In genomic region chr5:32594358-32594757, GRCm38 (mm10) we compare ENCODE assay signal across 13 mouse cellular contexts. TPM values are rescaled to one million over a fixed set of nuclear protein-coding genes. Genes with fewer than 3 reads are reported as not detected.
DNase-seq lines count a peak whose midpoint lies in the region; ATAC-seq and TF ChIP-seq lines count a peak whose summit lies in the region.
"Had no signal": no experiment of that assay in that cellular context is flagged by ENCODE, and none has a peak within 500 bp of the region (broad histone marks: within the 10 kb centered on the region; RNA-seq: fewer than 3 reads in every experiment).

No protein-coding gene starts in this region.

- ATAC-seq in heart, embryonic 16.5 days (replicated peaks; ENCODE audit: extremely low read depth, insufficient read depth, low FRiP score) = peak; percentile 69
- ATAC-seq: activated CD4-positive, CD25-positive, alpha-beta regulatory T cell, adult 4 months; midbrain, embryonic 16.5 days had no signal

- H3K4me2 ChIP-seq in heart, embryonic 16.5 days (ENCODE audit: low read depth, low read length) = no peak overlapping the region
- H3K4me2 ChIP-seq: embryonic facial prominence, embryonic 13.5 days; limb, embryonic 15.5 days; neural tube, embryonic 15.5 days had no signal

- H3K9ac ChIP-seq in heart, adult 2 months (ENCODE audit: low read depth, low read length) = no peak overlapping the region
- H3K9ac ChIP-seq in heart, embryonic 16.5 days (ENCODE audit: low read length) = no peak overlapping the region
- H3K9ac ChIP-seq: embryonic facial prominence, embryonic 13.5 days; limb, embryonic 15.5 days; neural tube, embryonic 15.5 days had no signal

- TF ChIP-seq CTCF in heart, adult 2 months (IDR thresholded peaks at IDR 0.05) = no peak

- H3K4me3 ChIP-seq in heart, adult 2 months = no peak overlapping the region
- no peak overlapping the region for H3K4me3 ChIP-seq in heart, embryonic 10.5 days
- no peak overlapping the region for H3K4me3 ChIP-seq in heart, embryonic 16.5 days (ENCODE audit: low read length)
- H3K4me3 ChIP-seq: embryonic facial prominence, embryonic 13.5 days; limb, embryonic 15.5 days; neural tube, embryonic 15.5 days had no signal

- DNase-seq in heart, adult 2 months = peak; percentile 23 to 42
- DNase-seq in heart, embryonic 10.5 days (ENCODE audit: low spot score) = no peak
- peak; percentile 36 for DNase-seq in kidney, postnatal 10 days
- peak; percentile 33 to 39 for DNase-seq in lung, postnatal 4 days
- DNase-seq in left cerebral cortex, adult 18-20 months (ENCODE audit: low spot score in 2 of 2) = no peak
- no peak for DNase-seq in urinary bladder, adult 18-20 months (ENCODE audit: low spot score in 2 of 2)
- no peak for DNase-seq in cerebellum, adult 11-12 months

- H3K36me3 ChIP-seq in heart, adult 2 months (ENCODE audit: control insufficient read depth, insufficient read depth, low read length) = no peaks in the 10 kb centered on the region
- no peaks in the 10 kb centered on the region for H3K36me3 ChIP-seq in heart, embryonic 10.5 days
- no peaks in the 10 kb centered on the region for H3K36me3 ChIP-seq in heart, embryonic 16.5 days (ENCODE audit: control insufficient read depth, insufficient read depth)
- H3K36me3 ChIP-seq: embryonic facial prominence, embryonic 13.5 days; limb, embryonic 15.5 days; neural tube, embryonic 15.5 days had no signal

- peaks cover 3% of the 10 kb centered on the region; the same call in 1 of the 2 replicates for H3K4me1 ChIP-seq in heart, adult 2 months (ENCODE audit: control insufficient read depth, insufficient read depth, low read length)
- no peaks in the 10 kb centered on the region for H3K4me1 ChIP-seq in heart, embryonic 10.5 days
- no peaks in the 10 kb centered on the region for H3K4me1 ChIP-seq in heart, embryonic 16.5 days (ENCODE audit: control insufficient read depth, insufficient read depth, low read length)
- H3K4me1 ChIP-seq: embryonic facial prominence, embryonic 13.5 days; limb, embryonic 15.5 days; neural tube, embryonic 15.5 days had no signal

- H3K9me3 ChIP-seq in heart, embryonic 10.5 days = no peaks in the 10 kb centered on the region
- H3K9me3 ChIP-seq in heart, embryonic 16.5 days (replicated peaks; ENCODE audit: control insufficient read depth, low read length) = no peaks in the 10 kb centered on the region
- H3K9me3 ChIP-seq: embryonic facial prominence, embryonic 13.5 days; limb, embryonic 15.5 days; neural tube, embryonic 15.5 days had no signal

- intact Hi-C loops in heart, adult 2 months (cut with DNase I) = loop anchor here (1.0 to 5.0 kb wide), 2 partner anchors 17 to 118 kb away; partner anchors contain the start of gene Yes1

- TF ChIP-seq POLR2A in heart, adult 2 months (IDR thresholded peaks at IDR 0.05; ENCODE audit: insufficient read depth, low read depth, low read length) = peak; percentile 48; the same call in 1 of the 2 replicates

- peak overlapping the region; percentile 68 for H3K27ac ChIP-seq in heart, adult 2 months
- H3K27ac ChIP-seq in heart, embryonic 10.5 days = no peak overlapping the region
- H3K27ac ChIP-seq in heart, embryonic 16.5 days (ENCODE audit: low read length) = peak overlapping the region; percentile 51; the same call in 1 of the 2 replicates
- H3K27ac ChIP-seq: embryonic facial prominence, embryonic 13.5 days; neural tube, embryonic 15.5 days had no signal

- 28% methylated on average over 5 of the region's 5 CpGs for WGBS in heart, adult 2 months
- 55% methylated on average over 5 of the region's 5 CpGs for WGBS in heart, embryonic 10.5 days
- WGBS in heart, embryonic 16.5 days = 50% methylated on average over 5 of the region's 5 CpGs

- H3K27me3 ChIP-seq in heart, adult 2 months (ENCODE audit: control insufficient read depth, insufficient read depth, low read length) = no peaks in the 10 kb centered on the region
- H3K27me3 ChIP-seq in heart, embryonic 10.5 days (ENCODE audit: insufficient read depth, poor library complexity, severe bottlenecking) = no peaks in the 10 kb centered on the region
- H3K27me3 ChIP-seq in heart, embryonic 16.5 days (ENCODE audit: control insufficient read depth, insufficient read depth, low read length) = no peaks in the 10 kb centered on the region
- H3K27me3 ChIP-seq: embryonic facial prominence, embryonic 13.5 days; limb, embryonic 15.5 days; neural tube, embryonic 15.5 days had no signal

- peak; percentile 83; the same call in 1 of the 2 replicates for TF ChIP-seq EP300 in heart, adult 2 months (IDR thresholded peaks at IDR 0.05; ENCODE audit: insufficient read depth, low read depth, low read length)

- no peaks in the 10 kb centered on the region for H3K79me2 ChIP-seq in heart, adult 2 months (replicated peaks; ENCODE audit: control insufficient read depth, insufficient read depth, low read length)

RNA-seq across cellular contexts. Expression of gene Yes1, which starts 16.6 kb away (rescaled TPM):
- total RNA-seq in heart, adult 2 months (2021) = 10 to 100 TPM; 16.0 to 19.7 TPM
- 1.9 and 4.3 TPM in 2 replicates for polyA plus RNA-seq in heart, adult 2 months (2012; rRNA removed)
- polyA plus RNA-seq in heart, embryonic 10.5 days (2016; fragmentation: Nextera tagmentation; extraction: Ambion mirVana) = 27.8 and 28.6 TPM in 2 replicates
- 22.9 and 23.9 TPM in 2 replicates for polyA plus RNA-seq in heart, embryonic 16.5 days (2015; fragmentation: Nextera tagmentation; extraction: Ambion mirVana)
- 10 to 100 TPM; 11.4 to 12.5 TPM for total RNA-seq in left cerebral cortex, adult 18-20 months (2021)

Comparison
In these comparisons a context has a peak if more than half of its experiments do, and no peak if none do; other contexts are left out.
1. DNase-seq: peak in heart, adult 2 months (2 of 2), kidney, postnatal 10 days (single experiment) and lung, postnatal 4 days (2 of 2); none in heart, embryonic 10.5 days (single experiment), left cerebral cortex, adult 18-20 months (0 of 2), urinary bladder, adult 18-20 months (0 of 2) and cerebellum, adult 11-12 months (single experiment).